Mouse (Mus musculus) 416B (cell line): ENCODE data around the gene Cd24a.

ENCODE experiments used
- DNase-seq: peaks from one replicate; pipeline ENCODE4 v3.0.0; 2011; ENCODE audit warnings: low read depth

The Cd24a gene

DNA sequence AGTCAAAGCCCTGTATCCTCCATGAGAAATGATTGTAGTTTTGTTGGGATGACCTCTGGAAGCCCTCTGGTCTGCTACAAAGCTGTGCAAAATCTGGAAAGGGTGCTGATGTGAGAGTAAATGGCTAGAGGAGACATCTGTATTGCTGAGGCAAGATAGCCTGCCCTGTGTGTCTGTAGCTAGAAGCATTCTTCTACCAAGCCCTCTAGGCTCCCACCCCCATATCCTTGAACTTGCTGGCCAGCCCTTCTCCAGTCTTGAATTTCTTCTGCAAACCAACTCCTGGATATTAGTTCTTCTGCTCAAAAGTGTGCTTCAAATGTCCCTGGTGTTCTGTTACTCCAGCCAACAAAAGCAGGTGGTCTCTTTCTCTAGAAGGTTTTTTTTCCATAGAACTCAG is 51.8 kb downstream of the Cd24a start:
- DNase-seq = no peak

DNA sequence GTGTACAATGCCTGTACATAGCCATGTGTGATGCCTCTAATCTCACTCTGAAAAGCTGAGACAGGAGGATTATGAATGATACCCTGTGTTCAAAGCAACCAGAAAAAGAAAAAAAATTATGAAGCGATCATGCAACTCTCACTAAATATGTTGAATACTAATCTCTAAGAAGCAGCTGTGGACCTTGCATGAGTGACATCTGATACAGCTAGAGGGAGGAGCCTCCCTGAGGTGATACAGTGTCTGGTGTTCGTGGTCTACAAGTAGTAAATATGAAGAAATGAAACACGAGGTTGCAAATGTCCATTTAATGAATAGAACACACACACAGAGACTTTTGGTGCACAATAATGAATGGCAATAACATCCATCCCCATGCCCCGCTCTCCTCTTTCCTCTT is 52.5 kb downstream of the Cd24a start:
- DNase-seq = peak; percentile 26

DNA sequence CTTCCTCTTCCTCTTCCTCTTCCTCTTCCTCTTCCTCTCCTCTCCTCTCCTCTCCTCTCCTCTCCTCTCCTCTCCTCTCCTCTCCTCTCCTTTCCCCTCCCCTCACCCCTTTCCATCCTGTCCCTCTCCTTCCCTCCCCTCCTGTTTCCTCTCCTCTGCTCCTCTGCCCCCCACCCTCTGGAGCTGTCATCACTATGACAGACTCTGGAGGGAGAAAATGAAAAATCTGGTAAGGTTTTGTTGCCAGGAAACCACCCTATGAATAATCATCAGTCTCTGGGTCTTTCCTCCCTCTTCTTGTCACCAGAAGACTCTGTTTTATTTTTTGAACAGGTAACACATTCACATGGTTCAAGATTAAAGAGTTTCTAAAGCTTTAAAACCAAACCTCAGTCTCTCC is 53.0 kb downstream of the Cd24a start:
- no peak for DNase-seq

DNA sequence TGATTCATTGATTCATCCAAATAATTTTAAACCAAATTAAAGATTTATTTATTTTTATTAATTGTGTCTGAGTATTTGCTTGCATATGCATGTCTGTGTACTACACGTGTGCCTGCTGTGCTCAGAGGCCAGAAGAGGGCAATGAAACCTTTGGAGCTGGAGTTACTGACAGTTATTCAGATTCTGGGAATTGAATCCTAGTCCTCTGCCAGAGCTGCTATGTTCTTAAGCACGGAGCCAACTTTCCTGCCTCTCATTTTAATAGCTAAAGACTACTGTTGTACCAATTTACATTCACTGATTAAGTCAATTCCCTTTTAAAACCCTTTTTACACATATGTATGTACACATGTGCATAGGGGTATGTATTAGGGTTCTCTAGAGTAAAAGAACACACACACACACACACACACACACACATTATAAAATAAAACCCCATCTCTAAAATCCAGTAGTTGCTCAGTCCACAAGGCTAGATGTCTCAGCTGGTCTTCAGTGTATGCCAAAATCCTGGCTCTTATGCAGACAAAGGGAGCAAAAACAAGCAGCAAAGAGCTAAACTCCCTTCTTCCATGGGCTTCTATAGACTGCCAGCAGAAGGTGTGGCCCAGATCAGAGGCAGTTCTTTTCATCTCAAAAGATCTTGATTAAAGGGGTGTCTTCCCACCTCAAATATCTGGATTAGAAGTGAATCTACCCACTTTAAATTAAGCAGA is 53.7 kb downstream of the Cd24a start:
- no peak for DNase-seq

DNA sequence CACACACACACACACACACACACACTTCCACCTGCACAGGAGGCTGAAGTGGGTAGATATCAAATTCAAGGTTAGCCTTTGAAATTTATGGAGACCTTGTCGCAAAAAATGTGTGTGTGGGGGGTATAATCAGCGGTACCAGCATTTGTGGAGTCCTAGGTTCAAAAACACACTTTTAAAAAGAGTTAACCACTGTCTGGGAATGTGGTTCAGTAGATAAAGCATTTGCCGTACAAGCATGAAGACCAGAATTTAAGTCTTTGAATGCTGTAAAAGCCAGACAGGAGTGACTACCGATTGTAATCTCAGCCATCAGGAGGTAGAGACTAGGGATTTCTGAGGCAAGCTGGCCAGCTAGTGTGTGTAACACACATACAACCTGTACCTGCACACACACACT is 55.0 kb downstream of the Cd24a start:
- DNase-seq = no peak
